Mouse (Mus musculus) liver, embryonic 13.5 days (tissue): ENCODE measurements at regions not wholly inside any gene's neighbourhood (a gene's known extent, or its start where the extent isn't known, plus 50 kb on each side); places are given as distances from the start of the nearest gene placed in this dataset.

Experiments used
- ATAC-seq: fragments of 200-750 bp; cut with Nextera tagmentation; 2 replicates; pipeline ENCODE4 v1.8.0; 2017; ENCODE audit warnings: low read depth, mild to moderate bottlenecking, moderate number of reproducible peaks, moderate library complexity
- DNase-seq: peaks from one replicate; pipeline ENCODE4 v3.0.0; 2022
- H3K27ac ChIP-seq: fragments of 300-500 bp; sonication (generic); 2 replicates; pipeline ENCODE4 v1.5.1; 2015; ENCODE audit warnings: moderate library complexity, mild to moderate bottlenecking, inconsistent platforms
- H3K27me3 ChIP-seq: fragments of 300-500 bp; sonication (generic); 2 replicates; pipeline ENCODE4 v1.6.1; 2015; ENCODE audit warnings: mild to moderate bottlenecking, inconsistent platforms
- H3K36me3 ChIP-seq: fragments of 300-500 bp; sonication (generic); 2 replicates; pipeline ENCODE4 v1.6.1; 2015; ENCODE audit warnings: mild to moderate bottlenecking, inconsistent platforms
- H3K4me1 ChIP-seq: fragments of 300-500 bp; sonication (generic); replicated peaks from 2 replicates; pipeline ENCODE4 v1.6.1; 2015; ENCODE audit warnings: inconsistent platforms
- H3K4me2 ChIP-seq: fragments of 300-500 bp; sonication (generic); 2 replicates; pipeline ENCODE4 v1.6.1; 2015; ENCODE audit warnings: inconsistent platforms, mild to moderate bottlenecking, moderate library complexity
- H3K4me3 ChIP-seq: fragments of 300-500 bp; sonication (generic); replicated peaks from 2 replicates; pipeline ENCODE4 v1.5.1; 2015; ENCODE audit warnings: mild to moderate bottlenecking, inconsistent platforms
- H3K9ac ChIP-seq: fragments of 300-500 bp; sonication (generic); 2 replicates; pipeline ENCODE4 v1.6.1; 2015; ENCODE audit warnings: mild to moderate bottlenecking, inconsistent platforms
- H3K9me3 ChIP-seq: fragments of 300-500 bp; sonication (generic); replicated peaks from 2 replicates; pipeline ENCODE4 v1.6.1; 2016; ENCODE audit warnings: inconsistent platforms
- WGBS: fragments of 180-500 bp; shearing (Covaris S2); methylation state at CpG from one replicate; pipeline ENCODE4 v1.1.7; 2015; ENCODE audit not compliant: insufficient replicate concordance; 5-methylcytosine and 5-hydroxymethylcytosine counted together

DNA sequence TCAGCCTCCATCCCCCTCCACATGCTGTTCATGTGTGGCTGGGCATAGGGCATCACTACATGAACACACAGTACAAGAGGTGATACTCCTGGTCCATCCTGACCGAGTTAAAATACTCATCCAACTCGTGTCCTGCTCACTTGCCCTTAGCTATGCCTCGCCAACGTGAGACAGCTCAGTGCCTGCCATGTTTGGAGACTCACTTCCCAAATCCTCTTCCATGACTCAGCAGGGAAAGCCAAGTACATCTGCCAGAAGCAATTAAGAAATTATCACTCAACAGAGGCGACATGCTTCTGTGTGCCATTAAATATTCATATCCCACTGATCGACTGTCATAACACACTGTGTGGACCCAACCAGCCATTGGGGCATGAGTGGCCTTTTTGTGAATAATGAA is 51.9 kb upstream of the Gpr139 start:
- WGBS: 58% methylated on average over 6 of the region's 6 CpGs
- DNase-seq: no peak
- Histone ChIP-seq H3K9ac (no peak overlapping the region), H3K4me1 (no peaks in the 10 kb centered on the region), H3K4me2 (no peak overlapping the region), H3K27me3 (no peaks in the 10 kb centered on the region), H3K9me3 (no peaks in the 10 kb centered on the region), H3K27ac (no peak overlapping the region), H3K4me3 (no peak overlapping the region), H3K36me3 (no peaks in the 10 kb centered on the region)
- ATAC-seq: no peak
